Mouse (Mus musculus) embryonic facial prominence, embryonic 10.5 days (tissue): Measurements from ENCODE around the gene Srsf3. TPM values are rescaled to one million over a fixed set of nuclear protein-coding genes. Genes with fewer than 3 reads are reported as not detected.
"Not testable (repeated sequence)": the region's sequence is repeated elsewhere in the genome, so short reads cannot be mapped to it uniquely, and the experiment has no call there.

ENCODE experiments used
- DNase-seq: peaks from one replicate; pipeline ENCODE4 v3.0.0-alpha.2; 2017; ENCODE audit warnings: low spot score
- H3K27ac ChIP-seq: fragments of 300-500 bp; sonication (generic); replicated peaks from 2 replicates; pipeline ENCODE4 v1.5.1; 2016; ENCODE audit warnings: mild to moderate bottlenecking
- H3K27me3 ChIP-seq: fragments of 300-500 bp; sonication (generic); replicated peaks from 2 replicates; pipeline ENCODE4 v1.6.1; 2016; ENCODE audit warnings: low read depth, mild to moderate bottlenecking; ENCODE audit not compliant: poor library complexity, severe bottlenecking
- H3K36me3 ChIP-seq: fragments of 300-500 bp; sonication (generic); replicated peaks from 2 replicates; pipeline ENCODE4 v1.6.1; 2016; ENCODE audit warnings: mild to moderate bottlenecking, moderate library complexity
- H3K4me1 ChIP-seq: fragments of 300-500 bp; sonication (generic); 2 replicates; pipeline ENCODE4 v1.6.1; 2016
- H3K4me3 ChIP-seq: fragments of 300-500 bp; sonication (generic); 2 replicates; pipeline ENCODE4 v1.5.1; 2016; ENCODE audit warnings: mild to moderate bottlenecking, moderate library complexity
- H3K9me3 ChIP-seq: fragments of 300-500 bp; sonication (generic); 2 replicates; pipeline ENCODE4 v1.6.1; 2016; ENCODE audit warnings: mild to moderate bottlenecking
- WGBS: fragments of 180-500 bp; shearing (Covaris S2); methylation state at CpG from one replicate; pipeline ENCODE4 v1.1.7; 2016; 5-methylcytosine and 5-hydroxymethylcytosine counted together
- polyA plus RNA-seq: library from polyadenylated mRNA; unstranded; fragments of >200 nt; fragmentation: Nextera tagmentation; extraction: Ambion mirVana; gene quantifications from 2 replicates; pipeline ENCODE4 v1.2.1, GENCODE M21; 2016

The Srsf3 gene
- polyA plus RNA-seq, 1 experiment from 2014 or later = 831 TPM

DNA sequence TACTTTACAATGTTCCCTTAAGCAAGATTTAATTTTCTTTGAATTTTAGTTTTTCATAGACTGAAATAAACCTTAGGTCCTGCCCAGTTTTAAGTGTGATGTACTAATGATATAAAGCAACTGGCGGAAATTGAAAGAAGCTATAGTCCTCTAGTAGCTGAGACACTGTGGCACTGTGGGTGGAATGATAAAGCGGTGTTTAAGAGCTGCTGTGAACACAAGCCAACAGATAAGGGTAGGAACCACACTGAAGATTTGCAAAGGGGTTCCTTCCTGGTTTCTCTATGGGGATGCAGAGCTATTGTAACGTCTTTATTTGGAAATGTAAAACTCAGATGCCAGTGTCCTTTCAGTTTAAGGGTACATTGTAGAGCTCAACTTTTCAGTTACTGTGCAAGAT lies 9.2 kb downstream of the Srsf3 start:
- not testable (repeated sequence) for DNase-seq, H3K9me3 ChIP-seq, H3K27ac ChIP-seq, H3K27me3 ChIP-seq, H3K4me3 ChIP-seq, H3K4me1 ChIP-seq
- peaks cover 97% of the 10 kb centered on the region for H3K36me3 ChIP-seq
- 90% methylated on average over 3 of the region's 3 CpGs for WGBS

DNA sequence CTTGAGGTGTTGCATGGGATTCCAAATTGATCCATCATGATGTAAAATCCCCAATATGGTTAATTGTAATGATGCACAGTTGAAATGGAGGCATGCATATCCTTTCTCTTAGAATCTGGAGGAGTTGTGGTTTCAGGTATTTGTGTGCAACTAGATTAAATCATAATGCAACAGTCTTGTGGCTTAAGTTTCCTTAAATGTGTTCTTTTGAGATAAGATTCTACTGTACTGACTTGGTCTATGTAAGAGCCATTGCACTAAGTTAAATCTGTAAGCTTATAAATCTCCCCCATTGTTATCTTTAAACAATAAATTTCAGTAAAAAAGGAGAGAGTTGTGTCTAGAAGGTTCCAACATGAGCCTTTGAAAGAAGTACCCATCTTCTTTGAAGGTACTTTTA lies 10.1 kb downstream of the Srsf3 start:
- Histone ChIP-seq H3K9me3 (no peaks in the 10 kb centered on the region), H3K27ac (no peak overlapping the region), H3K4me3 (no peak overlapping the region), H3K4me1 (no peaks in the 10 kb centered on the region), H3K36me3 (peaks cover 97% of the 10 kb centered on the region), H3K27me3 (no peaks in the 10 kb centered on the region)
- no peak for DNase-seq

DNA sequence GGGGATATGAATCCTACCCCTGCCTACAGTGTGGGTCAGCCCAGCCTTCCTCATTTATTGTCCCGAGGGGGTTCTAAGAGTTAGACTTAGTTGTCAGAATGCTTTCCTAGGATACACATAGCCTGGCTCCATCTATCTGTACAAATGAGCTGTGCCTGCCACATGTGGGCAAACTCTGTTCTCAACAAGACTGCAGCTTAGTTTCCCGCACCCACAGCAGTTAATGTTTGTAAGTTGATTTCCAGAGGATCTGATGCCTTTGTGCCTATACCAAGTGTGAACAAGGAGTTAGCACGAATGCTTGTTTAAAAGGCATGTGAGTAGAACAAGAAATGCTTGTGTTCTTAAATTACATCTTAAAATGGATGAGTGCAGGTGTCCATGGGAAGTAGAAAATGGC lies 11.2 kb downstream of the Srsf3 start:
- Histone ChIP-seq H3K4me1 (no peaks in the 10 kb centered on the region), H3K27me3 (no peaks in the 10 kb centered on the region), H3K4me3 (no peak overlapping the region), H3K9me3 (no peaks in the 10 kb centered on the region), H3K27ac (no peak overlapping the region), H3K36me3 (peaks cover 93% of the 10 kb centered on the region)
- 92% methylated on average over 3 of the region's 3 CpGs for WGBS
- DNase-seq = no peak

DNA sequence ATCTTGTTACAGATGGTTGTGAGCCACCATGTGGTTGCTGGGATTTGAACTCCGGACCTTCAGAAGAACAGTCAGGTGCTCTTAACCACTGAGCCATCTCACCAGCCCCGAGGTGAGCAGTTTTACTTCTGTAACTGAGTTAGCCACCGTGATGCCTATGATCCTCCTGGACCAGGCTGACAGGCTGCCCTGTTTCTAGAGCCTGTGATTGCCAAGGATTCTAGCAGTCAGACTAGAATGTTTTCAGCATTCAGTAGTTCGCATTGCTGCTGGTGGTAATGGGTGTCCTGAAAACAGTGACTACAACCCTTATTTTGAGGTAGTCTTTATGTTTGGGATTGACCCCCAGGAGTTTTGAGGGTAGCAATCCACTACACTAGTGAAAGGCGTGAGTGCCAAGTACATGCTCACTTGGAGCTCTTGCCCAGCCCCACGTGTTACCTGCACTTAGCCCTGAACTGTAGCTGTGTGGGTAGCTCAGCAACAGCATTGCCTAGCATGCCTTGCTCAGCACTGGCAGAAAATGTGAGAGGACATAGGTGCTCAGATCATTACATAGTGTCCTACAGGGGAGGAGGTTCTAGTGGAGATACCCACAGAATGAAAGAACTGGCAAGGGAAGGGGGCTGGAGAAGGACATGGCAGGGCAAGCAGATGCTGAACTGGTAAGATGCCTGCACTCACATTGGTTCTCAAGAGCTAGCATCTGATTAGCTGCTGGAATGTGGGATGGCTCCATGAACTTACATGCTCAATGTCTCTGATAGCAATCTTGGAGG lies 11.9 kb downstream of the Srsf3 start:
- DNase-seq = no peak
- Histone ChIP-seq H3K4me3 (no peak overlapping the region), H3K27me3 (no peaks in the 10 kb centered on the region), H3K36me3 (peaks cover 85% of the 10 kb centered on the region), H3K27ac (no peak overlapping the region), H3K4me1 (no peaks in the 10 kb centered on the region), H3K9me3 (no peaks in the 10 kb centered on the region)
- 87% methylated on average over 6 of the region's 6 CpGs for WGBS

DNA sequence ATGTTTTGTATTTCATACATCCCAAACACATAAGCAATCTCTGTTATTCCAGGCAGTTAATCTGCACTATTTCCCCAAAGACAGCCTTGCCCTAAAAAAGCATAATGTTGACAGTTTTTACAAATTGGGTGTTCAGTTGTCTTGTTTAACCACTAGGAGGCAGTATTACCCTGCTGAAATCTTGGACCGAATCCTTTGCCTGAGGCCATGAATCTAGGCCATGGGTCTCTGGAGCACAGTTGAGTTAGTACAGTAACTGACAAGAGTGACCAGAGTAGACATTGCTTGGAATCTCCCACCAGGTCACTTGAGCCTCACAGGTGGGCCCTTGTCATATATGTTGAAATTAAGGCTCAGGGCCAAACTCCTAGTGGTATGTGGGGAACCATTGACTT lies 12.5 kb downstream of the Srsf3 start:
- DNase-seq = no peak
- Histone ChIP-seq H3K27me3 (no peaks in the 10 kb centered on the region), H3K4me1 (peaks cover under 1% of the 10 kb centered on the region; the same call in 1 of the 2 replicates), H3K27ac (no peak overlapping the region), H3K4me3 (no peak overlapping the region), H3K9me3 (no peaks in the 10 kb centered on the region), H3K36me3 (peaks cover 80% of the 10 kb centered on the region)
- WGBS = 75% methylated on average over 1 of the region's 1 CpGs

DNA sequence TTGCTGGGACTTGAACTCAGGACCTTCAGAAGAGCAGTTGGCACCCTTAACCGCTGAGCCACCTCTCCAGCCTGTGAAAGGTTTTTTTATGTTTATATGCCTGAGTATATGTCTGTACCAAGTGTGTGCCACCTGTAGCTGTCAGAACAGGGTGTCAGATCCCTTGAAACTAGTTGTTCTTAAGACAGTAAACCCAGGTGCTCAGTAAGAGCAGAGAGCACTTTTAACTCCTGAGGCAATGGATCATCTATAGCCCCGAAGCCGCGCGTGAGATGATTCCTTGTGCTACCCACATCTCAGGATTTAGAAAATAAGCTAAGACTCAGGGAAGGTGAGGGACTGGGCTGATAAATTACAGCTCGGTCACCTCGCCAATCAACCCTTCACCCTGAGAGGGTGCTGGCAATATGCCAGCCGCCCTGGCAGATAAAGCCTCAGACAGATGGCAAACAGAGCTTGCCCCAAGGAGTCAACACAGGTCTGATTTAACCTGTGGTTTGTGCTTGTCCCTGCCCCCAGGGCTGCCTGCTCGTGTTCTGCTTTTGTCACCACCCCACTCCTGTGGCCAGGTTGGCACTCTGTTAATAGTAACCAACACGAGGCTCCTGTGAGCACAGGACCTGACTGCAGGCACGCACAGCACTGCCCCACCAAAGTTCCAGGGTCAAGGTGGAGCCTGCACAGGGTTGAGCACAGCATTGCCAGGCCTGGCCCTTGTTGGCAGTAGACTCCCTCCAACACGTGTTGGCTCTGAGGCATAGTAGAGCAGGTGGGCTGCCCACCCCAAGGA lies 13.5 kb downstream of the Srsf3 start:
- peaks cover 69% of the 10 kb centered on the region for H3K36me3 ChIP-seq
- H3K4me1 ChIP-seq = peaks cover 11% of the 10 kb centered on the region
- 83% methylated on average over 12 of the region's 12 CpGs for WGBS
- DNase-seq = no peak
- no peak overlapping the region for H3K4me3 ChIP-seq
- no peaks in the 10 kb centered on the region for H3K9me3 ChIP-seq
- H3K27me3 ChIP-seq = no peaks in the 10 kb centered on the region
- no peak overlapping the region for H3K27ac ChIP-seq

DNA sequence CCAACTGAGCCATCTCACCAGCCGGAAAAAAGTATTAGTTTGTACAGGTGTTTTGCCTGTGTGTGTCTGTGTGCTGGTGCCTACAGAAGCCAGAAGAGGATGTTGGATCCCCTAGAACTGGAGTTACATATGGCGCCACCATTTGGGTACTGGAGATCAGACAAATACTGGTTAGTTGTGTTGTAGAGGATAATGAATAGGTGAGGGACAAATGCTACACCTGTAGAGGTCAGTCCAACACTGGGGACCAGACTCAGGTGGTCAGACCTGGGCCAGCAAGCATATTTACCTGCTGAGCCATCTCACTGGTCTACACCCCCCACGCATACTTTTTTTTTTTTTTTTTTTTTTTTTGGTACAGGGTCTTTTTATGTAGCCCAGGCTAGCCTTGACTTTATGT lies 14.4 kb downstream of the Srsf3 start:
- H3K36me3 ChIP-seq = peaks cover 62% of the 10 kb centered on the region
- no peaks in the 10 kb centered on the region for H3K27me3 ChIP-seq
- WGBS = 87% methylated on average over 3 of the region's 3 CpGs
- no peaks in the 10 kb centered on the region for H3K9me3 ChIP-seq
- peaks cover 14% of the 10 kb centered on the region for H3K4me1 ChIP-seq
- H3K27ac ChIP-seq = no peak overlapping the region
- no peak overlapping the region for H3K4me3 ChIP-seq
- DNase-seq = no peak

DNA sequence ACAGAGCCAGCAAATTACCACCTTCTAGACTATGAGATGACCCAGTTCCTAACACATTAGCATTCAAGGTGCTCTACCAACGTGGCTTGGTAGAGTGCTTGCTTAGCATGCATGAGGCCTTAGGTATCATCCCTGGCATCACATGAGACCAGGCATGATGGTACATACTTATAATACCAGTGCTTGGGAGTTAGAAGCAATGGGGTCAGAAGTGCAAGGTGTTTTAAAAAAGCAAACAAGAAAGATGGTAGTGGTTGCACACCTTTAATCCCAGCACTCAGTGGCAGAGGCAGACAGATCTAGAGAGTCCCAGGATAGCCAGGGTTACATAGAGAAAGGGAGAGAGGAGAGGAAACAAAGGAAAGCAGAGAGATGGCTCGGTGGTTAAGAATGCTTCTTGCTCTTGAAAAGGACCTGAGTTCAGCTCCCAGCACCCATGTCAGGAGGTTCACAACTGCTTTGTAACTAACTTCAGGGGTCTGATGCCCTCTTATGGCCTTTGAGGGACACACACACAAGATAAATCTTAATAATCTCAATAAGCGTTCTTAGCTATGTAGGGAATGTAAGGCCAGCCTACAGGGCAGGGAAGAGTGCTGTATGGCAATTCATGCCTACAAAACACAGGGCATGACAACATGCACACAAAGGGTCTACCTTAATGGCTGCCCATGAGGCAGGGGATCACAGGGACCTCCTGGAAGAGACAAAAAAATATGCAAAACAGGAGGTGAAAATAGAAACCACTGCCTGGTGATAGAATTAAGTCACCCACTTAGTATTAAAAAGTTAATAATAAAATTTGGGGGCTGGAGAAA lies 15.5 kb downstream of the Srsf3 start:
- 71% methylated on average over 3 of the region's 3 CpGs for WGBS
- Histone ChIP-seq H3K27ac (no peak overlapping the region), H3K4me3 (no peak overlapping the region), H3K36me3 (peaks cover 52% of the 10 kb centered on the region), H3K9me3 (no peaks in the 10 kb centered on the region), H3K27me3 (no peaks in the 10 kb centered on the region), H3K4me1 (peaks cover 14% of the 10 kb centered on the region)
- no peak for DNase-seq

DNA sequence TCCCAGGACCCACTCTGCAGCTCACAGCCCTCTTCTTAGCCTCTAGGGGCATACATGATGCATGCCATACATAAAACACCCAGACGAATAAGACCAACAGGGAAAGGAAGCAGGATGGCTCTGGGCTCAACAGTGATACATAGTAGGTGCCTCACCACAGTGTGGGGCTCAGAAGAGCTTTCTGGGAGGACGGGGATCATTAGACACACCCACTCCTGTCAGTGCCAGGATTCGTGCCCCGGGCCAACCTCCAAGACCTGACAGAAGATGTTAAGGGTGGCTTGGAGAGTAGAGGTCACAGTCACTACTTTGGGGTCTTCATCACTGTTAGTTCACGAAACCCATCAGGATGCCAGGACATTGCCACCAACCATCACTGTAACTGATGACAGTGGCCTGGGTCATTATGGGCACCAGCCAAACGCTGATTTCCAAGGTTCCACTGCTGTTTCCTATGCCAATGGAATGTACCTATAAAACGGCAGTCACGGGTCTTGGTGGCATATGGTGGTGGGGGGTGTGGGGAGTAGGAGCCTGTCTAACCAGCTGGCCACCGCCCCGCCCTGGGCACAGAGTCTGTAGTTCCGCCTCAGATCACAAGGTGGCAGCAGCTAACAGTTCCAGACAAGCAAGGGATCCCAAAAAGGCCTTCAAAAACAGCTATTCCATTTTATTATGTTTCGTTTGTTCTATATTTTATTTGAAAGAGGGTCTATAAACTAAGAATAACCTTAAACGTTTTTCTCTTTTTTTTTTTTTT lies 16.5 kb downstream of the Srsf3 start:
- Histone ChIP-seq H3K27me3 (no peaks in the 10 kb centered on the region), H3K9me3 (no peaks in the 10 kb centered on the region), H3K4me3 (no peak overlapping the region), H3K27ac (no peak overlapping the region), H3K4me1 (peaks cover 16% of the 10 kb centered on the region), H3K36me3 (peaks cover 42% of the 10 kb centered on the region)
- peak; percentile 83 for DNase-seq
- WGBS = 25% methylated on average over 13 of the region's 13 CpGs

DNA sequence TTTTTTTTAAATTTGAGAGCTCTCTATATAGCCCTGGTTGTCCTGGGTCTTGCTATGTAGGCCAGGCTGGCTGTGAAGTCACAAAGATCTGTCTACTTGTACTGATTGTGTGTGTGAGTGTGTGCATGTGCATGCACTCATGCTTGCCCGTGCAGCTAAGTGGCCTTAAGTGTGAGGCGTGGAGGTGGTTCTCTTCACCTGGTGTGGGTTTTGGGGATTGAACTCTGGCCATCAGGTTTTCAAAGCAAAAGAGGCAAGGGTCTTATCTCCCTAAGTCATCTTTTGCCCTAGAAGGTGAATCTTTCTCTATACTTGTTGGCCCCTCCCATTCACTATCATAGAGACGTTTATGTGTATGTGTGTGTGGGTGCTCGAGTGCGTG lies 17.1 kb downstream of the Srsf3 start:
- no peak overlapping the region for H3K4me3 ChIP-seq
- H3K4me1 ChIP-seq = peaks cover 18% of the 10 kb centered on the region
- no peak overlapping the region for H3K27ac ChIP-seq
- WGBS = 79% methylated on average over 5 of the region's 5 CpGs
- H3K9me3 ChIP-seq = no peaks in the 10 kb centered on the region
- no peaks in the 10 kb centered on the region for H3K27me3 ChIP-seq
- H3K36me3 ChIP-seq = peaks cover 36% of the 10 kb centered on the region
- no peak for DNase-seq

DNA sequence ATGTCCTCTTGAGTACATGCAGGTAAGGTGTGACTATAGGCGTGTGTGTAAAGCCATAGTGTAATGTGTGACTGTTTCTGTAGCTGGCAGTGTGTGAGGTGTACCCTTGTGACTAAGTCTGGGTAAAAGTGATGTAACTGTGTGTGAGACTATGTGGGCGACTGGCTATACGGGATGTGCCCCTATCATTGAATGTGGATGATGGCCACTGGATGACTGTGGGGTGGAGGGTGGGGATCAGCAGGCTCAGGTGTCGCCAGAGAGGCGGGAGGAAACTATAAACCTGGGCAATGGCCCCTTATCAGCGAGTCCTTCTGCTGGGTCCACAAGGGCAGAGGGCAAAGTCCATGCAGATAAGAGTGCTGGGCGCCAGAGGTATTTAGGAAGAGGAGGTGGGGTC lies 17.5 kb downstream of the Srsf3 start:
- no peak for DNase-seq
- H3K27me3 ChIP-seq = no peaks in the 10 kb centered on the region
- H3K4me3 ChIP-seq = no peak overlapping the region
- H3K27ac ChIP-seq = peak overlapping the region; percentile 10
- peaks cover 32% of the 10 kb centered on the region for H3K36me3 ChIP-seq
- 83% methylated on average over 7 of the region's 7 CpGs for WGBS
- no peaks in the 10 kb centered on the region for H3K9me3 ChIP-seq
- peaks cover 18% of the 10 kb centered on the region for H3K4me1 ChIP-seq

DNA sequence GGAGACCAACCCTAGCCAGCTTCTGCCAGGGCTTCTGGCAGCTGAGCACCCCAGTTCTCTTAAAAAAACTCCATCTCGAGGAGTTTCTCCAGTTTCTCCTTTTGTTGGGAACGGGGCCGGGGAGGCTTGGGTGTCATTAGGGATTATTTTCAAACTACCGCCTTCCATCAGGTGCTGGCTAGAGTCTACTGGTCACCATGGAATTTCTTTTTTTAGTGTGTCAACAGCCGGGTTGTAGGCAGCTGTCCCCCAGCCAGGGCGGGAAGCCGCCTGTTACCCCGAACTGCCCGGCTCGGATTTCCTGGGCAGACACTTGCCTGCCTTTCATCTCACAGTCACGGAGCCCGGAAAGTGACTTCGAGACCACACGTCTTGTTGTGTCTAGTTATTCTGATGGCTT lies 18.4 kb downstream of the Srsf3 start:
- DNase-seq = no peak
- Histone ChIP-seq H3K27ac (no peak overlapping the region), H3K36me3 (peaks cover 23% of the 10 kb centered on the region), H3K4me1 (peaks cover 22% of the 10 kb centered on the region), H3K27me3 (no peaks in the 10 kb centered on the region), H3K4me3 (no peak overlapping the region), H3K9me3 (no peaks in the 10 kb centered on the region)
- WGBS = 51% methylated on average over 14 of the region's 14 CpGs
